Mouse (Mus musculus) E14TG2a.4 (cell line): ENCODE data around the gene Aimp1.

Source experiments
- H3K27me3 ChIP-seq: 2 replicates; pipeline ENCODE4 v1.6.1; 2014; ENCODE audit warnings: low read length, control low read depth; ENCODE audit not compliant: insufficient read depth
- H3K36me3 ChIP-seq: 2 replicates; pipeline ENCODE4 v1.6.1; 2014; ENCODE audit warnings: low read length, control low read depth; ENCODE audit not compliant: insufficient read depth
- H3K4me1 ChIP-seq: replicated peaks from 2 replicates; pipeline ENCODE4 v1.6.1; 2014; ENCODE audit warnings: low read depth, low read length, control low read depth
- H3K4me3 ChIP-seq: replicated peaks from 2 replicates; pipeline ENCODE4 v1.5.1; 2014; ENCODE audit warnings: mild to moderate bottlenecking, low read length
- H3K9me3 ChIP-seq: 2 replicates; pipeline ENCODE4 v1.6.1; 2014; ENCODE audit warnings: low read length, control low read depth
- CTCF ChIP-seq: conservative IDR thresholded peaks from 2 replicates; pipeline ENCODE4 v1.5.1; 2014; ENCODE audit warnings: low read length
- NANOG ChIP-seq: IDR thresholded peaks from 2 replicates; pipeline ENCODE4 v1.6.1; 2014; ENCODE audit warnings: borderline replicate concordance, low read length, mixed read lengths
- POU5F1 ChIP-seq: IDR thresholded peaks from 2 replicates; pipeline ENCODE4 v1.6.1; 2014; ENCODE audit warnings: low read length, borderline replicate concordance

The Aimp1 gene

GRCm38 (mm10) chr3:132628741-132629140 lies 55.4 kb downstream of the Aimp1 start:
- no peaks in the 10 kb centered on the region for H3K27me3 ChIP-seq
- no peaks in the 10 kb centered on the region for H3K9me3 ChIP-seq
- H3K36me3 ChIP-seq: no peaks in the 10 kb centered on the region
- TF ChIP-seq CTCF (no peak), NANOG (no peak), POU5F1 (no peak)
- no peak overlapping the region for H3K4me3 ChIP-seq
- H3K4me1 ChIP-seq: no peaks in the 10 kb centered on the region
